Mouse (Mus musculus) cerebral cortex, adult 2 months (tissue): Measurements from ENCODE around the gene Galnt16.

ENCODE experiments used
- WGBS: fragments of 180-500 bp; shearing (Covaris S2); methylation state at CpG from one replicate; pipeline ENCODE4 v1.1.7; 2018; 5-methylcytosine and 5-hydroxymethylcytosine counted together

The Galnt16 gene

DNA sequence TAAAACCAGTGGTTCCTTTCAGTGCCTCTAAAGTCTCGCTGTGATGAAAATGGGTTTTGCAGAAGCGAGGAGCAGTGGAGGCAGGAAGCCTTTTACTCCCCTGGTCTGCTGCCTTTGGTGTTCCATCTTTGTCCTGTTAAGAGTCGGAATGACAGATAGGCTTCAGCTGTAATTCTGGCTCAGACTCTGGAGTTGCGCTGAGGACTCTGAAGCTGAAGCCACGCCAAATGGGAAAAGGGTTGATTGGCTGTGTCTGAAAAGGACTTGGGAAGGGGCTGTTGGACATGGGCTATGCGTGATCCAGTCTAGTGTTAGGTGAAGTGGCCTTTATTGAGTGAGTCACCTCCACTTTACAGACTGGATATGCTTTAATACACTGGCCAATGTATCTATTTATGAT, 12.6 kb downstream of the Galnt16 start:
- WGBS: 72% methylated on average over 6 of the region's 6 CpGs

DNA sequence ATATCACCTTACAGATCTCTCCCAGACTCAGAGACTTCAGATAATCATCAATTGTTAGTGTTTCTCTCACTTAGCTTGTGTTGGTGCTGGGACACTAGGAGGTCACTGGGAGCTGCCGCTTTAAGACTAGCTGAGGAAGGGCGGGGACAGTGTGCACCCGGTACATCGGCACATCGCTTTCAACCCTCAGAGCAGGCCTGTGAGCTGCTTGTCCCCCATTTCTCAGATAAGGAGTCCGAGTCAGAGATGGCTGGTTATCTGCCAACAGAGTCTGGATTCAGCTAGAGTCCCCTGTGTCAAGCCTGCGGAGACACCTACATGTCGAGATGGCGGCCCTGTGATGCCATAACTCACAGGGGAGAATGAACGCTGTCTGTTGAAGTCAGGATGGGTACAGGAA, 13.5 kb downstream of the Galnt16 start:
- WGBS: 75% methylated on average over 10 of the region's 10 CpGs

DNA sequence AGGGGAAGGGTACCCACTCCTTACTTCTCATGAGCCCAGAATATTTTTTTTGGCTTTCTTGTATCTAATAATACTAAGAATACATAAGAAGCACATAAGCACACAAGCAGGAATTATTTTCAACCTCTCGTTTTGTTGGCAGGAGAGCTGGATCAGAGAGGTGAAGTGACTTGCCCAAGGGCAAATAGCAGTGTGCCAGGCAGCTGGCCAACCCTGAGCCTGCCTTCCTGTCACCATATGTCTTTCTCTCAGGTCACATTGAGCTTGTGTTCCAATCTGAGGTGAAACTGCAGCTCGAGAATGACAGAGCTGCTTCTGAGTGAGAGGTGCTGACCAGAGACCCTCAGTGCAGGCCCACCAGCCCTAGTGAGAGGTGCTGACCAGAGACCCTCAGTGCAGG, 15.8 kb downstream of the Galnt16 start:
- WGBS: 73% methylated on average over 2 of the region's 2 CpGs

DNA sequence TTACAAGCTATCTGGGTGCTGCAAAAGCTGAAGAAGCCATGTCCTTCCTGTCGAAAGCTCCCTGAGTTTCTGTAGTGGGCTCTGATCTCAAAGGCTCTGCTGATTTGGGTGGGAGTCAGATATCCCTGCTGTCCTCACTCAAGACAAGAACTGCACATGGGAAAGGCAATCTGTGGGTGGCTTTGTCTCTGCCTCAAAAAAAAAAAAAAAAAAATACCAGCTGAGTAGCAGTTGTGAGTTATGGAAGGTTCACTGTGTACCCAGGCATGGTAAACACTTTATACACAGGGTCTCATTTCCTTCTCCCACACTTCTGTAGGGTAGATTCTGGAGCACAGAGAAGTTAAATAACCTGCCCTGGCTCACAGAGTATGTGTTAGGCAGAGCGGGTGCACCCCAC, 19.2 kb downstream of the Galnt16 start:
- WGBS: 55% methylated on average over 2 of the region's 2 CpGs

DNA sequence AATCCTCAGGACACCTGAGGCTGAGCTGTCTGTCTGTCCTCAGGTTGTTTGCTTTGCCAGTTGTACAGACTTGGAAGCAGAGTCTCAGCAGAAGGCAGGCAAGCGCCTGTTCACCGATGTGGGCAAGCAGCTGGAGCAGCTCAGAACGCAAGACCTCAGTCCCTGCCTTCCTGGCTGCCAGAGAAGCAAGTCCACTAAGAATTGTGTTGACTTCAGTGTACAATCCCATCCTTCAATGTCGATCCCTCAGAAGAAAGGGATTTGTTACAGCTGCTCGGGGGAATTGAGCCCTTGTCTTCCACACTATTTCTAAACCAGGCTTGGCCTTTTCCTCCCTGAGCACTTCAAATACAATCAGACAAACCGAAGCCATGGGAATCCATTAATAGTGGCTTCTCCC, 20.2 kb downstream of the Galnt16 start:
- 68% methylated on average over 6 of the region's 6 CpGs for WGBS

DNA sequence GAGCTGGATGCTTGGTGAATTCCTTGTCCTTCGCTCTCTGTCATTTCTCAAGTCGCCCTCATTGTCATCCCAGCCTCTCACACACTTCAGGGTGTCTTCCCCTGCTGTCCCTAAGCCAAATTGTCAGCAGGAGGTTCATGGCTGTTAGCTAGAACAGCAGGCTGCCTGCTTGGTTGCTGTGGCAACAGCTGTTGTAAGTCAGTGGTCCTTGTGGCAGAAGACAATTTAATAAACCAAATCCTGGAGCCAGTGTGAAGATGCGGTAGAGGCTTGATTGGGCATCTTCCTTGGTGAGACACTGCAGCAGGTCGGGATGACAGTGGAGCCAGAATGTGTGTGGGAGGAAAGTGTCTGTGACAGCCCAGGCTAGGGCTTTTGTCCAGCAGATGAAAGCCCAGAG, 27.2 kb downstream of the Galnt16 start:
- WGBS: 27% methylated on average over 4 of the region's 4 CpGs

DNA sequence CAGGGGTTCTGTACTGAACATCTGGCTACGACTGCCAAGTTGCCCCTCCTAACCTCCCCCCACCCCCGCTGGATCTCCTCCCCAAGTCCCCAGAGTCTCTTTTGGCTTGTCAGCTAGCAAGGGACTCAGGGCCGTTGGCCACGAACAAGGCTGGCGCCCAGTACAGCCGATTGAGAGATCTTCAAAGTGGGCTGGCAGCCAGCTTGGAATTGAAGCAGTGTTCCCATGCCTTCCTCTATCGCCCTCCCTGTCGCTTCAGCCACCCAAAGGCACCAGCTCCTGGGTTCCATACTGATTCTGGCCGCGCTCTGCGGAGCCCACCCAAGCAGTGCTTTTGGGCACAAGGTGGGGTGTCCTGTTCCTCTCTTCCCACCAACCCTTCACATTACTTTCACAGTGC, 31.6 kb downstream of the Galnt16 start:
- WGBS: 66% methylated on average over 11 of the region's 11 CpGs

DNA sequence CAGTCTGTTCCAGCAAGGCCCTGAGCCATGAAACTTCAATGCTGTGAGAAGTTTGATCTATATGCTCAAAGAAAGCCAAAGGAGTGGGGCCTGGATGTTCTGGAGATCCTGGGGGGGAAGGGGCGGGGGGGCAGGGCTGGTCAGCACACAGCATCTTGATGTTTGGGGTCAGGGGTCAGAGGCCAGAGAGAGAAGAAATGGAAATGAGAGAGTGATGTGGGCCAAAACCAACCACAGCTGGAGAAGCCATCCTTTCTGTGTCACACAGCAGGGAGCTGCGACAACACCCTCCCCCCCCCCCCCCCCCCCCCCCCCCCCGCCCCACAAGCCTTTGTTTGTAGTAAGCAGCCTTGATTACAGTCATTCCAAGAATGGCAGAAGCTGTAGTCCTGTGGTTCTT, 35.1 kb downstream of the Galnt16 start:
- WGBS: 17% methylated on average over 3 of the region's 3 CpGs

DNA sequence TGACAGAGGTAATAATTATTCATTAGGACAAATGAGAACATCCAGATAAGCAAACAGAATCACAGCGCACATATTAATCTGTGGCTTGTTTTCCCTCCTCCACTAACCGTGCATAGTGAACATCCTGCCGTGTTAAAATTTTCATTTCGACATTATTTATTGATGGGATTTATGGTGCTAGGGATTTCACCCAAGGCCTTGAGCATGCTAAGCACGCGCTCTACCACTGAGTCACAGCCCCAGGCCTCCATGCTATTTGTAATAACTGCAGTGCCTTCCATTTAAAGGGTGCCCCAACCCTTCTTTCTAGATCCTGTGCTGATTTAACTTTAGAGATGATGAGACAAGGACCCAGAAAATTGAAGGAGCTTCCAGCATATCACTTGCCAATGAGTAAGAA, 36.2 kb downstream of the Galnt16 start:
- 95% methylated on average over 6 of the region's 6 CpGs for WGBS

DNA sequence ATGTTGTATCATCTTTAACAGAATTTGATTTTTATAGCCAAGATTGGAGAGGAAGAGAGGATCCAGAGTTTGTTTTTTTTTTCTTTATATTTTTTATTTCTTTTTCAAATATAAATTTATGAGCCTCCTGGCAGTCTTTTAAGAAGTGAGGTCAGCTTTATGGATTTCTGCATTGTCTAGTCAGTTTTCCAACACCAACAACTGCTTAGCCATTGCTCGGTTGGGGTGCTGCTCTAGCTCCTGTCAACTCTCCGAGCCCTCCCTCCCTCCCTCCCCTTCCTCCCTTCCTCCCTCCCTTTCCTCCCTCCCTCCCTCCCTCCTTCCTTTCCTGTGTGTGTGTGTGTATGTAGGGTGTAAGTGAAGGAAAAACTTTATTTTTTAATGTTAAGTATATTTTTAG, 43.8 kb downstream of the Galnt16 start:
- WGBS: 51% methylated on average over 2 of the region's 2 CpGs

DNA sequence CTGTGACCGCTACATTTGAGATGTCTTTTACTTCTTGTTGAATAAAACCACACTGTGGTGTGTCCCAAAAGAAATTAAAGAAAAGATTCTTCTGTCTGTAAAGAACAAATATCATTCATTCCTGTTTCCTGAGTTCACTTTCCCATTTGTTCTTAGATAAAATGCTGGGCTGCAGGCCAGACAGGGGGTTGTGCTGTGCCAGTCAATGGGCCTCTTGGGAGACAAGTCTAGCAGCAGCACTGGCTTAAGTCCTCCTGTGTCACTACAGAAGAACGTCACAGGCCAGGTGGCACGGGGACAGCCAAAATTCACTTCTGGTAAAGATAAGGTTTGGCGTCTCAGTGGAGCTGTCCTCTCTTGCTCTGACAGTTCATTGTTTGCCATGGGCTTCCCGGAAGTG, 44.7 kb downstream of the Galnt16 start:
- WGBS: 73% methylated on average over 5 of the region's 5 CpGs

DNA sequence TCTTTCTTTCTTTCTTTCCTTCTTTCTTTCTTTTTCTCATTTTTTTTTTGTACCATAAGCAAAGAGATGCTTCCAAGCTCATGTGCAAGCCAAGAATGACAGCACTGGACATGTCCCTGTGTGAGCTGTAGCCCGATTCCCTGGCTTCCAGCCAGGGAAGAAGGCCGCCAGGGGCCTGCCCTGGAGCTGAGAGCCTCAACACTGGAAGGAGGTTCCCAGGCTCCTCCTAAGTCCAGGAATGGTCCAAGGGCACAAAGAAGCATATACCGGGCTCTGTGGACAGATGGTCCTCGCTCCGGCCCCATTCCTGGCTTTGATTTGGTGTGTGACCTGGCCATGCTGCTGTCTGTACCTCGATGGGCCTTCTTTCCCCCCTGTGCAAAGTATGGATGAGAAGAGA, 46.9 kb downstream of the Galnt16 start:
- 63% methylated on average over 6 of the region's 6 CpGs for WGBS

DNA sequence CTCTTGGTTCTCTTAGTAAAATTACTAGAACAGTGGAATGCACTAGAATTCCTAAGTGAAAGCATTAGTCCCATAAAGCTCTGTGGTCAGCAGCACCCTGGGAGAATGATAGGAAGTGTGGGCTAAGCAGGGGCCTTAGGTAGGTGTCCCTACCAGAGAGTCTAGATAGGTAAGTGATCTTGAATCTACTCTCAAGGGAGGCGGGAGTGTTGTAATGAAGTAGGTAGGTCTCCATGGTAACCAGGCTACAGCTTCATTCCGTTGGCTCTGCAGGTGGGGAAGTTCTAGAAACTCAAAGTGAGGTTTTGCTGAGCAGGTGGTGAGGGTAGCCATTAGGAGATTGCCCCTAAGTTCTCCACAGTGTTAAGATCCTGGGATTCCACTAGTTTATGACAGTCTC, 47.7 kb downstream of the Galnt16 start:
- WGBS: 71% methylated on average over 2 of the region's 2 CpGs

DNA sequence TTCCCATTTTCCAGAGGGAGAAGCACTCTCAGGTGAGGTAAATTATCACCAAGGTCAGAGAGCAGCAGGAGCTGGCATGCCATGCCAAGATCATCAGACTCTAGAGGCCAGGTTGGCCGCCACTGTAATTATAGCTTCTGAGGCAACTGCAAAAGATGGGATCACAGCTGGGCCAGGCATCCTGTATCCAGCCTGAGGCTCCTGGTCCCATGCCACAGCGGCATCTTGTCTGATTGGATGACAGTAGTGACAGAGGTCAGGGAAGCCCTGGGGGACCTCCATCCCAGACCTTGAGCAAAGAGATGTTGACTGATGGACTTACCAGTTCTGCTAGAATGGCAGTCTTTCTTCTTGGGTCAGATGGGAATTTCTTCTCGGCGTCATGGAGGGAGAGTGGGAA, 48.4 kb downstream of the Galnt16 start:
- 80% methylated on average over 4 of the region's 4 CpGs for WGBS

DNA sequence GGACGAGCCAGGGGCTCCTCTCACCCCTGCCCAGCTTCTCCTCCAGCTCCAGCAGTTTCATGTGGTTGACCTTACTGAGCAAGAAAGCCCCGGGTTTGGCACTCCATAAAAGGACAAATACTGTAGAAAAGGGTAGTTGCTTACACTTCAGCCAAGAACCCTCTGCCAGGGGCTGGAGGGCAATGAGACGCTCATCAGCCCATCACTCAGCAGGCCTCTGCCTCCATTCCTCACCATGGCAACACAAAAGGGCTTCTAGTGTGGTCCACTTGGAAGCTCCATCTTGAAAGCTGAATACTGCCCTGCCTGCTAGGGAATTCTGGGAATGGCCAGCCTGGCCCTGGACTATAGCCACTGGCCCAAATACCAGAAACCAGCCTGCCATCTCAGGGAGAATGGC, 49.3 kb downstream of the Galnt16 start:
- WGBS: 51% methylated on average over 3 of the region's 3 CpGs

DNA sequence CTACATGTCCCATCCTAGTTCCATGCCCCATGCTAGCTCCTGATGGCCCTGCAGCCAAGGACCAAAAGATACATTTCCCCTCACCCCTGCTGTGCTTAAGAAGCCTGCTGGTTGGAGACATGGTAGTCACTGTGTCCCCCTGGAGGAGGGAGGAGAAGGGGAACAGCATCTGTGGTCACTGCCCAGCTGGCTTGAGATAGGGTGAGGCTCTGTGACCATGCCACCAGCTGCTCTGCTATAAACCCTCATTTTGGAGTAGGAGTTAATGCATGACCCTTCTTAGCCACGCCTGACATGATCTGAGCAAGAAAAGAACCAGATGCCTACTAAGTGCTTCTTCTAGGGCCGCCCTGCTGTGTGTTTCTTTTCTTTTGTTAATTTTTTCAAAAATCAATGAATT, 51.5 kb downstream of the Galnt16 start:
- WGBS: 83% methylated on average over 2 of the region's 2 CpGs

DNA sequence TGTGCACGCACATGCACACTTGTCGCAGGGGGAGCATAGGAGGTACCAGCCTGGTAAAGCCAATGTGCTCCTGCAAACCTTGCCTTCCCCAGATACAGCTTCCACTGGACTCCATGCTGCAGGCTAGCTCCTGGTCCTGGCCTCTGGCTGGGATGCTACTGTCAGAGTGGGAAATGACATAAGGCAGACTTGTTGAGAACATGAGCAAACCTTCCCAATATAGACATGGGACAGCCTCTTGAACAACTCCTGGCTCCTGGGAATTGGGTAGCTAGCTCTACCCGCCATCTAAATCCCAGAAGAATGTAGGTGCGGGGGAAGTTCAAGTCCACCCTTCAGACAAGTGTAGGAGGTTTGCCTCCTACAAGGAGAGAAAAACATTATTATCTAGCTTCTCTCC, 56.2 kb downstream of the Galnt16 start:
- 75% methylated on average over 4 of the region's 4 CpGs for WGBS

DNA sequence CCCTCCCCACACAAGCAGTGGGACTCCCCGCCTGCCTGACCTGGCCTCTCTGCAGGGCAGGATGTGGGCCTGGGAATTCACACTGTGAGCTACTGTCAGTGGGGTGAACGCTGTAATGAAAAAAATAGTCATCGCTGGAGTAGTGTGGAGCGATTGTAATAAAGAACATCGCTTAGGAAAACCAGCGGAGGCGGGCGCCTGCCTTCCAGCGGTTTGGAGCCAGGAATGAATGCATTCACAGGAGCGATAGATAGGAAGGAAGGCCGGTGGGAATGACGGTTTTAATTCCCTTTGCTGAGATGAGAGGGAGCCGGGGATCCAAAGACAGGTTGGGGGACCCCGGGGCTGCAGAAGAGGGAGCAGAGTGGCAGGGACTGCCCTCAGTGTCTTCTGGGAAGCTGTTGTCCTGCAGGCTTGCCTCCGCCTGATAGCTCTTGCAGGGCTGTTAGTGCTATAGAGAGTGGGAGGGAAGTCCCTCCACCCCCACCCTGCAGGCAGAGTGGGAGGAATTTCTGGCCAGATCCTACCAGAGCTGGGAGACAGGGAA, 56.8 kb downstream of the Galnt16 start:
- 20% methylated on average over 15 of the region's 15 CpGs for WGBS

DNA sequence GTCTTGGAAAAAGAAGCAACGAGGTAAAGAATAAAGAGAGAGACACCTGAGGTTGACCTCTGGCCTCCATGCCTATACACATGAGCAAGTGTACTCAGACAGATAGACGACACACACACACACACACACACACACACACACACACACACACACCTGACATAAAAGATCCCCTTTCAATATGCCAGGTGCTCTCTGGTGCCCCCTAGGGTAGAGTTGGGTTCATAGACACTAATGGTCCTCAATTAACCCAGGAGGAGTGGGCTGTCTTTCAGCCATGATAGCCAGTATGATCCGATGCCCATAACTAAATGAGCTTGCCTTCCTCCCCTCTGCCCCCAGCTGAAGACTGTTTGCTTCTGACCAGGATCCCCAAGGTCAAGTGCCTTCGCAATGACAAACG, 59.0 kb downstream of the Galnt16 start:
- 75% methylated on average over 5 of the region's 5 CpGs for WGBS

DNA sequence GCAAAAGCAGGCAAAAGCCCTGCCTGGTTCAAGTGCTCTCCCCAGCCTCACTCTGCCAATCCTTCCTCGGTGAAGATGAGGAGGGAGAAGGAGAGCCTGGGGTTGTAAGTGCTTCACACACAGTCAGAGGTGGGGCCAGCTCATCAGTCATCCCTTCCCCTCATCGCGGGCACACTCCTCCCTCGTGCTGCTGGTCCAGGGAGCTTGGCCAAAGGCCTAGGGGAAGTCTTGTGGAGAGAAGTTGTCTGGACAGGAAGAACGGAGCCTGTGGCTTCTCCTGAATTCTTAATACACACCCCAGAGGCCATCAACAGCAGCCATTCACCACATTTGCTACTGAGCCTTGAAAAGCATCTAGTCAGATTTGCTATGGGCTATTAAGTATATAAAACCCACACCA, 63.3 kb downstream of the Galnt16 start:
- WGBS: 53% methylated on average over 5 of the region's 5 CpGs

DNA sequence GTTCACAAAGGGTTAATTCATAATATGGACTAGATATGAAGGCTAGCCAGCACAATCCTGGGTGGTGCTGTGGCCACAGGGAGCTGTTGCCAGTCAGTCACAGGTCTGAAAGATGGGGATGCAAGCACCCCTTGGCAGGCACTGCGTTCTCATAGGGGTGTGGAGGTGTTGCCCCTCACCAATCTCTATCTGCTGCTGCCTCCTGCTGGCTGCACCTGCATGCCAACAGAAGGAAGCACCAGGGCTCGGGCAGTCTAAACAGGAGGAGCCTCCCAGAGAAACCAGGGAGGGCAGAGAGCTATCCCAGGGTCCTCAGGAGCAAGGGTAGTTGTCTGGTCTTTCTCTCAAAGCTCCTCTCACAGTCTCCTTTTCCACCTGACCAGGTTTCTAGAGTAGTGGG, 66.9 kb downstream of the Galnt16 start:
- WGBS: 36% methylated on average over 2 of the region's 2 CpGs

DNA sequence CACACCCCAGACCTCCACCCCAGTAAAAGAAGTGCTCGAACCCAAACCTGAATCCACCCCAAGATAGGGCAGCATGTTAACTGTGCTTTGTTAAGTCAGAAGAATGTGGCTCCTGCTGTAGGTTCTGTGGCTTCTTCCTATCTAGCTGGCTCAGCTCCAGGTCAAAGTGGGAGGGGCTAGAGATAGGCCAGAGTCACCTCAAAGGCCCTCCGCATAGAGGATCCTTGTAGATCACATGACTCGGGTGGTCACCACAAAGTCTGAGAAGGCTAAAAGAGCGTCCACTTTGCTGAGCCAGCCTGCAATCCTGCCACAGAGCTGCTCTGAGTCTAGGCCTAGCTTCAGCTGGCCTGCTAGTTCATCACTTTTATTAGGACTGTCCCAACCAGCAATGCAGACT, 76.1 kb downstream of the Galnt16 start:
- 86% methylated on average over 4 of the region's 4 CpGs for WGBS

DNA sequence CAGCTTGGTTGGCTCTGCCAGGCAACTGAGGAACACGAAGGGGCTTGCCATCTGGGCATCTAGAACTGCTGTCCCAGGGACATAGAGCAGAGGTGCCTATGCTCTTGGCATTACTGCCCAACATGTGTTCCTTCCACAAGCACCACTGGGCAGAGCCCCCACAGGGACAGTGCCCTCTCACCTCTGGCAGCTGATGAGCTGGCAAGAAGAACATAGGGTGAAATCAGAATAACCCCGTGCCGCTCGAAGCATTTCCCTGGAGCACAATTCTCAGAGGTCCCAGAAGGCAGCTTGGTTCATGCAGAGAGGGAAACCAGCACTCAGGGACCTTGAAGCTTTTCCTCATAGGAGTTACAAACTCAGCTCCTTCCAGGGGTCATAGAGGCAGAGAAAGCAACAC, 76.7 kb downstream of the Galnt16 start:
- 82% methylated on average over 4 of the region's 4 CpGs for WGBS

DNA sequence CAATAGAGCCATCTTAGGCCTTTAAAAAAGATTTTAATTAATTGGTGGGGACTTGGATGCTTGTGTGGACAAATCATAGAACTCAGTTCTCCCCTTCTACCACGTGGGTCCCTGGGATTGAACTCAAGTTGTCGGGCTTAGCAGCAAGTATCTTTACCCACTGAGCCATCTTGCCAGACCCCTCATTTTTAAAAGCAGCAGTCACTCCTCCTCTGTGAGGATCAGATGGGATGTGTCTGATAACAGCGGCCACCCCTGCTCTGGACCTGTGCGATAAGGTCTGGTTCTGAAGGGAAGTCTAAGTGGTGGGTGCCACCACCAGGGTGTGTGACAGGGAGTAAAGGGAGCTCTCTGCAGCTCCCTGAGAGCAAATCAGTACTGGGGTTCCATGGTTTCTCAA, 77.5 kb downstream of the Galnt16 start:
- WGBS: 96% methylated on average over 4 of the region's 4 CpGs

DNA sequence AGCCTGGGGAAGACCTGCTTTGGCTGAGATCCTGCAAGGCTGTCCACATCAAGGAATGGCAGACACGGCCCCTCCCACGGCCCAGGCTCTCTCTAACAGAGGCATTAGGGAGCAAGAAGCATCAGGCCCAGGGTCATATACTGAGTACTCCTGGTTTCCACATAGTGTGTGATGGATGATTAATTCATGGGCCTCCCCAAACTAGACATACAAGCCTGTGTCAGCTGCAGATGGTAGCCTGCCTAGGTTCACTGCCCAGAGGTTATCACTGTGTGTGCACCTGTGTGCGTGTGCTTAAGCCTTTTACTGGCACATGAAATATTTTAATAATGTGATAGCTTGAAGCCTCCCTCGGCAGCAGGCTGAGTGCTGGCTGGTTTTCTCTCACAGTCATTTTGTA, 77.9 kb downstream of the Galnt16 start:
- 92% methylated on average over 4 of the region's 4 CpGs for WGBS
